Mouse (Mus musculus): ENCODE measurements around the gene Agbl4. TPM values are rescaled to one million over a fixed set of nuclear protein-coding genes. Genes with fewer than 3 reads are reported as not detected.

Gene Agbl4
- polyA plus RNA-seq, 1 experiment from 2014 or later: 2.0 TPM

- Histone ChIP-seq H3K9ac (replicated peaks) (peak overlapping the region; percentile 98), H3K27me3 (no peaks in the 10 kb centered on the region), H3K4me1 (replicated peaks) (peaks cover 51% of the 10 kb centered on the region), H3K4me3 (replicated peaks) (peak overlapping the region; percentile 83), H3K4me2 (replicated peaks) (peak overlapping the region; percentile 94), H3K27ac (no peak overlapping the region), H3K9me3 (no peaks in the 10 kb centered on the region), H3K36me3 (peaks cover 22% of the 10 kb centered on the region)
- ATAC-seq: no peak
- WGBS: 74% methylated on average over 3 of the region's 3 CpGs
Measured at GRCm38 (mm10) chr4:111416126-111416525, 1018.7 kb downstream of the Agbl4 start.

- WGBS: 44% methylated on average over 3 of the region's 3 CpGs
- peak overlapping the region; percentile 83 for H3K4me3 ChIP-seq (replicated peaks)
- ATAC-seq: no peak
- peaks cover 22% of the 10 kb centered on the region for H3K36me3 ChIP-seq
- peak overlapping the region; percentile 94 for H3K4me2 ChIP-seq (replicated peaks)
- no peaks in the 10 kb centered on the region for H3K27me3 ChIP-seq
- H3K9me3 ChIP-seq: no peaks in the 10 kb centered on the region
- peak overlapping the region; percentile 98; the same call in 1 of the 2 replicates for H3K9ac ChIP-seq (replicated peaks)
- H3K4me1 ChIP-seq (replicated peaks): peaks cover 51% of the 10 kb centered on the region
- H3K27ac ChIP-seq: no peak overlapping the region
Measured at GRCm38 (mm10) chr4:111416551-111416950, 1019.1 kb downstream of the Agbl4 start.

- Histone ChIP-seq H3K36me3 (peaks cover 22% of the 10 kb centered on the region), H3K9me3 (no peaks in the 10 kb centered on the region), H3K9ac (replicated peaks) (no peak overlapping the region), H3K4me2 (replicated peaks) (peak overlapping the region; percentile 94), H3K27ac (no peak overlapping the region), H3K4me3 (replicated peaks) (no peak overlapping the region), H3K4me1 (replicated peaks) (peaks cover 51% of the 10 kb centered on the region), H3K27me3 (no peaks in the 10 kb centered on the region)
- 90% methylated on average over 5 of the region's 5 CpGs for WGBS
- ATAC-seq: no peak
Measured at GRCm38 (mm10) chr4:111417716-111418115, 1020.3 kb downstream of the Agbl4 start.

- Histone ChIP-seq H3K27ac (no peak overlapping the region), H3K4me2 (replicated peaks) (no peak overlapping the region), H3K36me3 (peaks cover 22% of the 10 kb centered on the region), H3K4me3 (replicated peaks) (no peak overlapping the region), H3K27me3 (no peaks in the 10 kb centered on the region), H3K9ac (replicated peaks) (no peak overlapping the region), H3K4me1 (replicated peaks) (peaks cover 46% of the 10 kb centered on the region), H3K9me3 (no peaks in the 10 kb centered on the region)
- ATAC-seq: no peak
- WGBS: 96% methylated on average over 1 of the region's 1 CpGs
Measured at GRCm38 (mm10) chr4:111419476-111419875, 1022.0 kb downstream of the Agbl4 start.

- H3K4me1 ChIP-seq (replicated peaks): peaks cover 46% of the 10 kb centered on the region
- no peak overlapping the region for H3K9ac ChIP-seq (replicated peaks)
- peaks cover 26% of the 10 kb centered on the region for H3K36me3 ChIP-seq
- ATAC-seq: no peak
- no peak overlapping the region for H3K4me2 ChIP-seq (replicated peaks)
- no peaks in the 10 kb centered on the region for H3K9me3 ChIP-seq
- no peaks in the 10 kb centered on the region for H3K27me3 ChIP-seq
- WGBS: 87% methylated on average over 3 of the region's 3 CpGs
- no peak overlapping the region for H3K4me3 ChIP-seq (replicated peaks)
- H3K27ac ChIP-seq: no peak overlapping the region
Measured at GRCm38 (mm10) chr4:111420031-111420430, 1022.6 kb downstream of the Agbl4 start.

GRCm38 (mm10) chr4:111420955-111421354 is 1023.5 kb downstream of the Agbl4 start:
- ATAC-seq: no peak
- no peaks in the 10 kb centered on the region for H3K9me3 ChIP-seq
- WGBS: 92% methylated on average over 4 of the region's 4 CpGs
- H3K27me3 ChIP-seq: no peaks in the 10 kb centered on the region
- H3K4me2 ChIP-seq (replicated peaks): no peak overlapping the region
- H3K9ac ChIP-seq (replicated peaks): no peak overlapping the region
- H3K4me3 ChIP-seq (replicated peaks): no peak overlapping the region
- H3K4me1 ChIP-seq (replicated peaks): peaks cover 41% of the 10 kb centered on the region
- no peak overlapping the region for H3K27ac ChIP-seq
- peaks cover 30% of the 10 kb centered on the region for H3K36me3 ChIP-seq

GRCm38 (mm10) chr4:111421785-111422184 is 1024.3 kb downstream of the Agbl4 start:
- 90% methylated on average over 6 of the region's 6 CpGs for WGBS
- Histone ChIP-seq H3K36me3 (peaks cover 32% of the 10 kb centered on the region), H3K9ac (replicated peaks) (no peak overlapping the region), H3K9me3 (no peaks in the 10 kb centered on the region), H3K27ac (no peak overlapping the region), H3K4me1 (replicated peaks) (peaks cover 32% of the 10 kb centered on the region), H3K4me2 (replicated peaks) (no peak overlapping the region), H3K4me3 (replicated peaks) (no peak overlapping the region), H3K27me3 (no peaks in the 10 kb centered on the region)
- ATAC-seq: no peak

GRCm38 (mm10) chr4:111424371-111424950 is 1027.0 kb downstream of the Agbl4 start:
- no peak for ATAC-seq
- Histone ChIP-seq H3K4me3 (replicated peaks) (no peak overlapping the region), H3K27ac (no peak overlapping the region), H3K4me1 (replicated peaks) (peaks cover 19% of the 10 kb centered on the region), H3K4me2 (replicated peaks) (no peak overlapping the region), H3K27me3 (no peaks in the 10 kb centered on the region), H3K9me3 (no peaks in the 10 kb centered on the region), H3K9ac (replicated peaks) (no peak overlapping the region), H3K36me3 (peaks cover 19% of the 10 kb centered on the region)
- WGBS: 92% methylated on average over 1 of the region's 1 CpGs

GRCm38 (mm10) chr4:111425170-111425569 is 1027.7 kb downstream of the Agbl4 start:
- H3K36me3 ChIP-seq: peaks cover 16% of the 10 kb centered on the region
- peaks cover 12% of the 10 kb centered on the region; the same call in 1 of the 2 replicates for H3K4me1 ChIP-seq (replicated peaks)
- H3K4me2 ChIP-seq (replicated peaks): no peak overlapping the region
- no peak for ATAC-seq
- no peaks in the 10 kb centered on the region for H3K27me3 ChIP-seq
- H3K9me3 ChIP-seq: no peaks in the 10 kb centered on the region
- no peak overlapping the region for H3K27ac ChIP-seq
- H3K4me3 ChIP-seq (replicated peaks): no peak overlapping the region
- H3K9ac ChIP-seq (replicated peaks): no peak overlapping the region
- WGBS: 86% methylated on average over 6 of the region's 6 CpGs

GRCm38 (mm10) chr4:111431186-111431585 is 1033.7 kb downstream of the Agbl4 start:
- WGBS: 92% methylated on average over 2 of the region's 2 CpGs
- no peak overlapping the region for H3K9ac ChIP-seq (replicated peaks)
- peaks cover 12% of the 10 kb centered on the region; the same call in 1 of the 2 replicates for H3K4me1 ChIP-seq (replicated peaks)
- no peaks in the 10 kb centered on the region for H3K27me3 ChIP-seq
- no peak for ATAC-seq
- H3K4me3 ChIP-seq (replicated peaks): no peak overlapping the region
- no peak overlapping the region for H3K4me2 ChIP-seq (replicated peaks)
- H3K9me3 ChIP-seq: no peaks in the 10 kb centered on the region
- H3K36me3 ChIP-seq: peaks cover 55% of the 10 kb centered on the region
- H3K27ac ChIP-seq: no peak overlapping the region

- Histone ChIP-seq H3K9me3 (no peaks in the 10 kb centered on the region), H3K4me2 (replicated peaks) (no peak overlapping the region), H3K36me3 (peaks cover 63% of the 10 kb centered on the region), H3K4me3 (replicated peaks) (no peak overlapping the region), H3K27ac (no peak overlapping the region), H3K9ac (replicated peaks) (no peak overlapping the region), H3K27me3 (no peaks in the 10 kb centered on the region), H3K4me1 (replicated peaks) (peaks cover 13% of the 10 kb centered on the region)
- no peak for ATAC-seq
- WGBS: 67% methylated on average over 5 of the region's 5 CpGs
Measured at GRCm38 (mm10) chr4:111432013-111432412, 1034.6 kb downstream of the Agbl4 start.

GRCm38 (mm10) chr4:111432417-111432816 is 1035.0 kb downstream of the Agbl4 start:
- no peak for ATAC-seq
- Histone ChIP-seq H3K9ac (replicated peaks) (no peak overlapping the region), H3K27me3 (no peaks in the 10 kb centered on the region), H3K36me3 (peaks cover 67% of the 10 kb centered on the region), H3K27ac (no peak overlapping the region), H3K4me1 (replicated peaks) (peaks cover 16% of the 10 kb centered on the region), H3K9me3 (no peaks in the 10 kb centered on the region), H3K4me2 (replicated peaks) (no peak overlapping the region), H3K4me3 (replicated peaks) (no peak overlapping the region)
- WGBS: 89% methylated on average over 5 of the region's 5 CpGs

- H3K27me3 ChIP-seq: no peaks in the 10 kb centered on the region; the same call in 1 of the 2 replicates
- peaks cover 62% of the 10 kb centered on the region for H3K4me1 ChIP-seq (replicated peaks)
- H3K4me2 ChIP-seq (replicated peaks): no peak overlapping the region
- no peak for ATAC-seq
- H3K27ac ChIP-seq: no peak overlapping the region
- WGBS: 62% methylated on average over 1 of the region's 1 CpGs
- H3K4me3 ChIP-seq (replicated peaks): no peak overlapping the region
- no peaks in the 10 kb centered on the region for H3K9me3 ChIP-seq
- no peak overlapping the region for H3K9ac ChIP-seq (replicated peaks)
- H3K36me3 ChIP-seq: peaks cover 22% of the 10 kb centered on the region
Measured at GRCm38 (mm10) chr4:111441709-111442108, 1044.2 kb downstream of the Agbl4 start.

Data from midbrain, embryonic 13.5 days (tissue).